Mouse (Mus musculus): ENCODE results near the gene Olfr270. TPM values are rescaled to one million over a fixed set of nuclear protein-coding genes. Genes with fewer than 3 reads are reported as not detected.

The Olfr270 gene
- polyA plus RNA-seq, 1 experiment, result not detected

Other genes with a start within 250 kb of the Olfr270 start
- not detected in 2 replicates for gene Olfr275, start 149.9 kb upstream of the Olfr270 start, polyA plus RNA-seq (2012; rRNA removed)
- gene Olfr273, start 105.3 kb upstream of the Olfr270 start, polyA plus RNA-seq (2012; rRNA removed), result not detected in 2 replicates
- not detected in 2 replicates for gene Olfr272, start 45.4 kb upstream of the Olfr270 start, polyA plus RNA-seq (2012; rRNA removed)
- gene Nipsnap3a, start 24.7 kb downstream of the Olfr270 start, polyA plus RNA-seq (2012; rRNA removed), result not detected in 2 replicates
- gene Nipsnap3b, start 47.3 kb downstream of the Olfr270 start, polyA plus RNA-seq (2012; rRNA removed), result 75.2 and 94.3 TPM in 2 replicates
- gene Abca1, start 195.3 kb downstream of the Olfr270 start, polyA plus RNA-seq (2012; rRNA removed), result 1.5 and 7.8 TPM in 2 replicates

Data from large intestine, adult 2 months (tissue).